ENCODE assay signal across 11 mouse cellular contexts in the genomic region with DNA sequence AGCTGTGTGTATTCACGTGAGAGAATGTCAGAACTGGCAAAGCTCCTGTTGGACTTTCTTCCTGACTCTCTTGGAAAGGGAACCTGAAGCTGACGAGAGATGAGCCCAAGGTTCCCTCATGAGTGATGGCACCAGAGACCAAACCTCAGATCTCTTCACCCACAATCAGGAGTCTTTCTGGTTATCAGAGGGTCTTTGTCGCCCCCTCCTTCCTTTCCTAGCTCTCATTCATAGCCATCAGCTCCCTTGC.
DNase-seq lines count a peak whose midpoint lies in the region; ATAC-seq and TF ChIP-seq lines count a peak whose summit lies in the region.
"Had no signal": no experiment of that assay in that cellular context is flagged by ENCODE, and none has a peak within 500 bp of the region (broad histone marks: within the 10 kb centered on the region; RNA-seq: fewer than 3 reads in every experiment).

No protein-coding gene starts in this region.

- TF ChIP-seq CTCF in midbrain, postnatal 0 days (IDR thresholded peaks at IDR 0.05): no peak

- peaks cover 2% of the 10 kb centered on the region; the same call in 1 of the 2 replicates for H3K27me3 ChIP-seq in forebrain, embryonic 11.5 days (ENCODE audit: control insufficient read depth, insufficient read depth, low read length)
- H3K27me3 ChIP-seq in hindbrain, embryonic 14.5 days (ENCODE audit: control insufficient read depth, insufficient read depth, low read length): no peaks in the 10 kb centered on the region
- H3K27me3 ChIP-seq in midbrain, postnatal 0 days (ENCODE audit: insufficient read depth, low read length): no peaks in the 10 kb centered on the region

- no peaks in the 10 kb centered on the region for H3K9me3 ChIP-seq in forebrain, embryonic 11.5 days (ENCODE audit: control insufficient read depth, low read length)
- H3K9me3 ChIP-seq in hindbrain, embryonic 14.5 days (ENCODE audit: control insufficient read depth, low read length): no peaks in the 10 kb centered on the region
- H3K9me3 ChIP-seq in midbrain, postnatal 0 days (ENCODE audit: low read length): no peaks in the 10 kb centered on the region

- H3K9ac ChIP-seq in forebrain, embryonic 11.5 days (ENCODE audit: low read length): peak overlapping the region; percentile 38; the same call in 1 of the 2 replicates
- H3K9ac ChIP-seq in hindbrain, embryonic 14.5 days: peak overlapping the region; percentile 54
- H3K9ac ChIP-seq in midbrain, postnatal 0 days (replicated peaks; ENCODE audit: low read length, poor library complexity, severe bottlenecking): peak overlapping the region; percentile 14; the same call in 1 of the 2 replicates

- H3K4me1 ChIP-seq in forebrain, embryonic 11.5 days (replicated peaks; ENCODE audit: control insufficient read depth, insufficient read depth, low read length): peaks cover 30% of the 10 kb centered on the region
- H3K4me1 ChIP-seq in hindbrain, embryonic 14.5 days (replicated peaks; ENCODE audit: control insufficient read depth, insufficient read depth, low read length): peaks cover 46% of the 10 kb centered on the region
- H3K4me1 ChIP-seq in midbrain, postnatal 0 days (ENCODE audit: insufficient read depth, low read length): peaks cover 31% of the 10 kb centered on the region

- peak; percentile 0; the same call in 1 of the 2 replicates for ATAC-seq in forebrain, embryonic 11.5 days (replicated peaks; ENCODE audit: low FRiP score)
- no peak for ATAC-seq in hindbrain, embryonic 14.5 days (ENCODE audit: low FRiP score)
- ATAC-seq in midbrain, postnatal 0 days (ENCODE audit: low FRiP score): no peak
- ATAC-seq in granulocyte monocyte progenitor cell, adult 5-6 weeks (replicated peaks; ENCODE audit: poor library complexity, severe bottlenecking): no peak
- ATAC-seq: intestine, embryonic 16.5 days had no signal

- DNase-seq in embryo, embryonic 9.5 days (ENCODE audit: extremely low spot score): peak; percentile 20
- no peak for DNase-seq in embryo, embryonic 11 days
- no peak for DNase-seq in forebrain, embryonic 11.5 days (ENCODE audit: low spot score)
- DNase-seq in hindbrain, embryonic 14.5 days (ENCODE audit: low spot score): no peak
- DNase-seq in midbrain, postnatal 0 days (ENCODE audit: low spot score): no peak
- DNase-seq in adrenal gland, postnatal 4 days (ENCODE audit: low spot score in 2 of 2): no peak
- DNase-seq in adrenal gland, adult 8-10 months: no peak
- DNase-seq: adrenal gland, postnatal 14 days; spleen, adult 18-20 months had no signal

- H3K27ac ChIP-seq in forebrain, embryonic 11.5 days (ENCODE audit: low read depth, low read length): peak overlapping the region; percentile 99
- H3K27ac ChIP-seq in hindbrain, embryonic 14.5 days: peak overlapping the region; percentile 99
- peak overlapping the region; percentile 96 for H3K27ac ChIP-seq in midbrain, postnatal 0 days (ENCODE audit: low read depth, low read length)

- H3K4me3 ChIP-seq in forebrain, embryonic 11.5 days (ENCODE audit: low read depth, low read length): no peak overlapping the region
- no peak overlapping the region for H3K4me3 ChIP-seq in hindbrain, embryonic 14.5 days (replicated peaks; ENCODE audit: low read length)
- H3K4me3 ChIP-seq in midbrain, postnatal 0 days (ENCODE audit: low read depth, low read length): no peak overlapping the region

- H3K36me3 ChIP-seq in forebrain, embryonic 11.5 days (ENCODE audit: control insufficient read depth, insufficient read depth, low read length): no peaks in the 10 kb centered on the region
- H3K36me3 ChIP-seq in hindbrain, embryonic 14.5 days (replicated peaks; ENCODE audit: control insufficient read depth, insufficient read depth): no peaks in the 10 kb centered on the region
- no peaks in the 10 kb centered on the region for H3K36me3 ChIP-seq in midbrain, postnatal 0 days (ENCODE audit: insufficient read depth, low read length)

- WGBS in forebrain, embryonic 11.5 days: 14% methylated on average over 3 of the region's 3 CpGs
- 11% methylated on average over 3 of the region's 3 CpGs for WGBS in hindbrain, embryonic 14.5 days
- 10% methylated on average over 3 of the region's 3 CpGs for WGBS in midbrain, postnatal 0 days

- peak overlapping the region; percentile 28; the same call in 1 of the 2 replicates for H3K4me2 ChIP-seq in forebrain, embryonic 11.5 days (ENCODE audit: low read depth, low read length, severe bottlenecking)
- peak overlapping the region; percentile 27 for H3K4me2 ChIP-seq in hindbrain, embryonic 14.5 days (replicated peaks)
- no peak overlapping the region for H3K4me2 ChIP-seq in midbrain, postnatal 0 days (ENCODE audit: low read depth, low read length, poor library complexity, severe bottlenecking)
